Mouse (Mus musculus) CH12.LX (cell line): ENCODE results near the gene Sf3b4. TPM values are rescaled to one million over a fixed set of nuclear protein-coding genes. Genes with fewer than 3 reads are reported as not detected.

Source experiments
- DNase-seq: peaks from one replicate; pipeline ENCODE4 v3.0.0-alpha.2; 2013; ENCODE audit errors: extremely low read depth
- H3K27ac ChIP-seq: 2 replicates; pipeline ENCODE4 v1.5.1; 2012; ENCODE audit warnings: low read depth, mild to moderate bottlenecking, control low read depth, moderate library complexity; ENCODE audit not compliant: insufficient read depth
- H3K27me3 ChIP-seq: replicated peaks from 2 replicates; pipeline ENCODE3; 2012; ENCODE audit warnings: inconsistent platforms
- H3K36me3 ChIP-seq, 2 experiments: replicated peaks in 1 of 2; 2 replicates each; pipeline versions ENCODE3 to v1.6.1; 2012; ENCODE audit warnings: inconsistent platforms in 1 of 2, low read length in 1 of 2, mild to moderate bottlenecking in 1 of 2, mixed read lengths in 1 of 2, moderate library complexity in 1 of 2; ENCODE audit not compliant: control insufficient read depth in 1 of 2, insufficient read depth in 1 of 2
- H3K4me1 ChIP-seq, 2 experiments: 2 replicates each; pipeline ENCODE4 v1.6.1; 2012; ENCODE audit warnings: inconsistent platforms in 1 of 2, moderate library complexity in 1 of 2; ENCODE audit not compliant: insufficient read depth in 2 of 2, control insufficient read depth in 1 of 2
- H3K4me2 ChIP-seq: 2 replicates; pipeline ENCODE4 v1.6.1; 2012; ENCODE audit warnings: low read depth, mild to moderate bottlenecking, control low read depth; ENCODE audit not compliant: poor library complexity, insufficient read depth, severe bottlenecking
- H3K4me3 ChIP-seq, 3 experiments: fragments of 150-350 bp in 1 of 3; sonication (generic) in 1 of 3; replicated peaks in 1 of 3; 2 replicates each; pipeline versions ENCODE3 to v1.5.1; 2011 to 2012; ENCODE audit warnings: low read depth in 2 of 3, low read length in 2 of 3, mild to moderate bottlenecking in 2 of 3, moderate library complexity in 2 of 3, control low read depth in 1 of 3, improper control_type of control experiment in 1 of 3, inconsistent platforms in 1 of 3, mixed read lengths in 1 of 3; ENCODE audit not compliant: poor library complexity in 1 of 3
- H3K79me2 ChIP-seq: replicated peaks from 2 replicates; pipeline ENCODE4 v1.6.1; 2012; ENCODE audit warnings: mild to moderate bottlenecking, moderate library complexity; ENCODE audit not compliant: control insufficient read depth, poor library complexity, insufficient read depth, severe bottlenecking; ENCODE audit errors: extremely low read depth
- H3K9ac ChIP-seq: 2 replicates; pipeline ENCODE4 v1.6.1; 2012; ENCODE audit warnings: low read depth, mild to moderate bottlenecking, control low read depth, moderate library complexity; ENCODE audit not compliant: insufficient read depth
- H3K9me3 ChIP-seq: replicated peaks from 2 replicates; pipeline ENCODE3; 2012; ENCODE audit warnings: low read length, inconsistent platforms, mixed read lengths
- CHD2 ChIP-seq: IDR thresholded peaks from 2 replicates; pipeline ENCODE4 v1.6.1; 2011; ENCODE audit warnings: low read length, improper control_type of control experiment
- CTCF ChIP-seq, 2 experiments: IDR thresholded peaks in 1 of 2; conservative IDR thresholded peaks in 1 of 2; 2 replicates each; pipeline ENCODE4 v1.5.1; 2011 to 2012; ENCODE audit warnings: low read depth in 2 of 2, low read length in 2 of 2, improper control_type of control experiment in 1 of 2, inconsistent platforms in 1 of 2, mild to moderate bottlenecking in 1 of 2, moderate library complexity in 1 of 2
- EP300 ChIP-seq: IDR thresholded peaks from 2 replicates; pipeline ENCODE4 v1.6.1; 2011; ENCODE audit warnings: low read length, improper control_type of control experiment
- HCFC1 ChIP-seq: IDR thresholded peaks from 2 replicates; pipeline ENCODE4 v1.6.1; 2012; ENCODE audit warnings: low read depth, mild to moderate bottlenecking, inconsistent platforms, low read length, improper control_type of control experiment
- IRF4 ChIP-seq: IDR thresholded peaks from 2 replicates; pipeline ENCODE4 v1.6.1; 2014; ENCODE audit warnings: low read depth, mild to moderate bottlenecking, inconsistent platforms, low read length, improper control_type of control experiment
- KAT2A ChIP-seq: IDR thresholded peaks from 2 replicates; pipeline ENCODE4 v1.6.1; 2012; ENCODE audit warnings: low read length, improper control_type of control experiment, inconsistent platforms; ENCODE audit not compliant: insufficient replicate concordance
- MXI1 ChIP-seq: IDR thresholded peaks from 2 replicates; pipeline ENCODE4 v1.6.1; 2011; ENCODE audit warnings: mild to moderate bottlenecking, low read depth, low read length, improper control_type of control experiment
- NELFE ChIP-seq: IDR thresholded peaks from 2 replicates; pipeline ENCODE4 v1.6.1; 2011; ENCODE audit warnings: low read depth, low read length, improper control_type of control experiment
- NRF1 ChIP-seq: IDR thresholded peaks from 2 replicates; pipeline ENCODE4 v1.6.1; 2014; ENCODE audit warnings: low read depth, mild to moderate bottlenecking, inconsistent platforms, low read length, improper control_type of control experiment, moderate library complexity
- POLR2A ChIP-seq: IDR thresholded peaks from 2 replicates; pipeline ENCODE4 v1.6.1; 2011; ENCODE audit warnings: low read depth, mild to moderate bottlenecking, improper control_type of control experiment, low read length
- POLR2AphosphoS2 ChIP-seq: IDR thresholded peaks from 2 replicates; pipeline ENCODE4 v1.6.1; 2011; ENCODE audit warnings: low read depth, low read length, improper control_type of control experiment
- RAD21 ChIP-seq: IDR thresholded peaks from 2 replicates; pipeline ENCODE4 v1.6.1; 2011; ENCODE audit warnings: low read depth, mild to moderate bottlenecking, low read length, improper control_type of control experiment, moderate library complexity
- SIN3A ChIP-seq: IDR thresholded peaks from 2 replicates; pipeline ENCODE4 v1.6.1; 2012; ENCODE audit warnings: low read length, improper control_type of control experiment, inconsistent platforms
- TBP ChIP-seq: conservative IDR thresholded peaks from 2 replicates; pipeline ENCODE4 v1.6.1; 2011; ENCODE audit warnings: low read depth, low read length, improper control_type of control experiment
- TCF12 ChIP-seq: IDR thresholded peaks from 2 replicates; pipeline ENCODE4 v1.6.1; 2014; ENCODE audit warnings: low read depth, mild to moderate bottlenecking, inconsistent platforms, low read length, improper control_type of control experiment
- USF1 ChIP-seq: IDR thresholded peaks from 2 replicates; pipeline ENCODE4 v1.6.1; 2014; ENCODE audit warnings: low read depth, mild to moderate bottlenecking, inconsistent platforms, low read length, improper control_type of control experiment
- ZKSCAN1 ChIP-seq: IDR thresholded peaks from 2 replicates; pipeline ENCODE4 v1.6.1; 2012; ENCODE audit warnings: low read depth, inconsistent platforms, low read length, improper control_type of control experiment, borderline replicate concordance
- ZNF384 ChIP-seq: IDR thresholded peaks from 2 replicates; pipeline ENCODE4 v1.6.1; 2012; ENCODE audit warnings: low read depth, low read length, improper control_type of control experiment, inconsistent platforms
- dilution Hi-C: fragments of 300-500 bp; cut with MboI; formaldehyde crosslinking; loops from 2 replicates; pipeline ENCODE4 v1.14.3; 2020; ENCODE audit warnings: low sequenced_read_pairs; ENCODE audit not compliant: extremely low pct_unique_long_range_greater_than_20kb, extremely low pct_ligation_motif_present
- in situ Hi-C: fragments of 300-500 bp; cut with MboI; formaldehyde crosslinking; loops from 3 replicates; pipeline ENCODE4 v1.14.3; 2019; ENCODE audit warnings: low sequenced_read_pairs, low pct_ligation_motif_present, low pct_unique_long_range_greater_than_20kb, mixed read lengths
- polyA plus RNA-seq: library from polyadenylated mRNA; unstranded; fragments of >175 nt; gene quantifications from 2 replicates; pipeline ENCODE4 v1.2.1, GENCODE M21; 2012; ENCODE audit warnings: low read depth; ENCODE audit not compliant: insufficient read length
- total RNA-seq, 2 experiments: library from RNA; depleted of rRNA; stranded (reverse); fragments of 300-350 nt in 1 of 2; fragments of >200 nt in 1 of 2; gene quantifications; 2 replicates each; pipeline ENCODE4 v1.2.3; 2012 to 2014

Sf3b4 gene
- total and polyA plus RNA-seq, 3 experiments = 38.1 to 147 (median 47.9) TPM

GRCm38 (mm10) chr3:96175251-96175650 lies 3.1 kb downstream of the Sf3b4 start:
- H3K36me3 ChIP-seq = peaks cover 43 to 57% of the 10 kb centered on the region in 2 experiments
- H3K4me2 ChIP-seq = no peak overlapping the region
- in situ Hi-C loops = no loop called here
- no peaks in the 10 kb centered on the region for H3K9me3 ChIP-seq
- DNase-seq = no peak
- no peaks in the 10 kb centered on the region for H3K27me3 ChIP-seq
- H3K4me3 ChIP-seq = no peak overlapping the region
- no peak overlapping the region for H3K27ac ChIP-seq
- peaks cover 37% of the 10 kb centered on the region for H3K79me2 ChIP-seq
- no peak for TF ChIP-seq CTCF (conservative IDR thresholded peaks at IDR 0.05 in 1 of 2, IDR thresholded peaks at IDR 0.05 in 1 of 2; ENCODE audit: low read depth in 2 of 2, low read length in 2 of 2)
- no peak for TF ChIP-seq SIN3A
- TF ChIP-seq MXI1 = no peak
- TF ChIP-seq CHD2 = no peak
- TF ChIP-seq USF1 = no peak
- TF ChIP-seq EP300 = no peak
- no peak for TF ChIP-seq ZKSCAN1
- TF ChIP-seq ZNF384 = no peak
- no peak for TF ChIP-seq NRF1
- no peak for TF ChIP-seq IRF4
- TF ChIP-seq TCF12 = no peak
- no peak for TF ChIP-seq KAT2A
- TF ChIP-seq POLR2A = no peak
- no peak for TF ChIP-seq TBP
- no peak for TF ChIP-seq HCFC1
- no peak for TF ChIP-seq NELFE
- no peak for TF ChIP-seq RAD21
- TF ChIP-seq, all 38 proteins: peak for 0
- H3K9ac ChIP-seq = no peak overlapping the region
- H3K4me1 ChIP-seq = peaks cover 8 to 38% of the 10 kb centered on the region in 2 experiments
- dilution Hi-C loops = no loop called here

- Histone ChIP-seq H3K4me3 (no peak overlapping the region), H3K36me3 (peaks cover 40 to 55% of the 10 kb centered on the region in 2 experiments), H3K4me1 (peaks cover 13 to 46% of the 10 kb centered on the region in 2 experiments), H3K79me2 (peaks cover 23% of the 10 kb centered on the region), H3K27me3 (no peaks in the 10 kb centered on the region), H3K9ac (no peak overlapping the region), H3K27ac (no peak overlapping the region), H3K4me2 (no peak overlapping the region), H3K9me3 (no peaks in the 10 kb centered on the region)
- DNase-seq = no peak
- in situ Hi-C loops (no loop called here), dilution Hi-C loops (no loop called here)
- no peak for TF ChIP-seq HCFC1
- TF ChIP-seq POLR2AphosphoS2 = peak; percentile 60; the same call in 1 of the 2 replicates
- no peak for TF ChIP-seq POLR2A
These were observed 6.3 kb downstream of the Sf3b4 start for GRCm38 (mm10) chr3:96178427-96178826.
